Mouse (Mus musculus) midbrain, postnatal 0 days (tissue): ENCODE data around the gene Tor1b. TPM values are rescaled to one million over a fixed set of nuclear protein-coding genes. Genes with fewer than 3 reads are reported as not detected.
A peak's percentile ranks its signal among the peaks of the same experiment; 100 is the strongest.

ENCODE experiments used
- ATAC-seq: fragments of 200-750 bp; cut with Nextera tagmentation; 2 replicates; pipeline ENCODE4 v1.8.0; 2017; ENCODE audit warnings: moderate number of reproducible peaks, mild to moderate bottlenecking, moderate TSS enrichment, moderate library complexity; ENCODE audit not compliant: low FRiP score
- DNase-seq: peaks from one replicate; pipeline ENCODE4 v3.0.0-alpha.2; 2015; ENCODE audit warnings: low spot score
- H3K27ac ChIP-seq: fragments of 300-500 bp; sonication (generic); 2 replicates; pipeline ENCODE4 v1.5.1; 2014; ENCODE audit warnings: low read depth, mild to moderate bottlenecking, low read length, mixed read lengths
- H3K27me3 ChIP-seq: fragments of 300-500 bp; sonication (generic); 2 replicates; pipeline ENCODE4 v1.6.1; 2014; ENCODE audit warnings: low read length, control low read depth, mixed read lengths; ENCODE audit not compliant: insufficient read depth
- H3K36me3 ChIP-seq: fragments of 300-500 bp; sonication (generic); 2 replicates; pipeline ENCODE4 v1.6.1; 2014; ENCODE audit warnings: low read length, control low read depth, mixed read lengths; ENCODE audit not compliant: insufficient read depth
- H3K4me1 ChIP-seq: fragments of 300-500 bp; sonication (generic); 2 replicates; pipeline ENCODE4 v1.6.1; 2014; ENCODE audit warnings: mild to moderate bottlenecking, control low read depth, antibody characterized with exemption, low read length, mixed read lengths; ENCODE audit not compliant: insufficient read depth
- H3K4me2 ChIP-seq: fragments of 300-500 bp; sonication (generic); 2 replicates; pipeline ENCODE4 v1.6.1; 2014; ENCODE audit warnings: low read depth, mild to moderate bottlenecking, low read length, mixed read lengths; ENCODE audit not compliant: poor library complexity, severe bottlenecking
- H3K4me3 ChIP-seq: fragments of 300-500 bp; sonication (generic); 2 replicates; pipeline ENCODE4 v1.5.1; 2014; ENCODE audit warnings: low read depth, mild to moderate bottlenecking, low read length, moderate library complexity
- H3K9ac ChIP-seq: fragments of 300-500 bp; sonication (generic); replicated peaks from 2 replicates; pipeline ENCODE4 v1.6.1; 2014; ENCODE audit warnings: mild to moderate bottlenecking, low read length, moderate library complexity, mixed read lengths; ENCODE audit not compliant: poor library complexity, severe bottlenecking
- H3K9me3 ChIP-seq: fragments of 300-500 bp; sonication (generic); 2 replicates; pipeline ENCODE4 v1.6.1; 2016; ENCODE audit warnings: low read length, control low read depth
- CTCF ChIP-seq: IDR thresholded peaks from 2 replicates; pipeline ENCODE4 v1.5.1; 2016; ENCODE audit warnings: antibody characterized with exemption, mild to moderate bottlenecking
- WGBS: fragments of 180-500 bp; shearing (Covaris S2); extraction: QIAGEN DNeasy Blood & Tissue Kit; methylation state at CpG from one replicate; pipeline ENCODE4 v1.1.7; 2014; 5-methylcytosine and 5-hydroxymethylcytosine counted together
- polyA plus RNA-seq: library from polyadenylated mRNA; unstranded; fragments of >200 nt; fragmentation: Nextera tagmentation; extraction: Ambion mirVana; gene quantifications from 2 replicates; pipeline ENCODE4 v1.2.1, GENCODE M21; 2015
- total RNA-seq: library from RNA; depleted of rRNA; stranded (reverse); fragments of >200 nt; gene quantifications from 2 replicates; pipeline ENCODE4 v1.2.3, GENCODE M21; 2014

Tor1b gene
- total and polyA plus RNA-seq, 2 experiments from 2014 or later: 16.4 to 27.1 TPM

DNA sequence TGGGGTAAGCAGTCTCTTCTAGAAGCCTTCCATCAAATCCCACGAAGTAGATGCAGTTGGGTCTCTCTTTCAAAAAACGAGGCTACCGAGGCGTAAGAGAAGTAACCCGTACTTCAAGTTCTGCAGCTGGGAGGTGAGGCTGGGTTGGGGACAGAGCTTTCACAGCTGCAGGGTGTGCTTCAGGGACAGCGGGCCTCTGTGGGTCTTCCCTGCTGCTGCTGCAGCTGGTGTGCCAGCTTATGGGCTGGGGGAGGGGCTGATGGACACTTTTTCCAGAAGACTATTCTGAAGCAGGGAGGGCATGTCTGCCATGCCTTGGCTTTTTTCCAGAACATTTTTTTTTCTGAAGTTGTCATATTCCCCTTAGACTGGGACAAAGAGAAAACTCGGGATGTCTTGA, 30.3 kb downstream of the Tor1b start:
- peaks cover 3% of the 10 kb centered on the region; the same call in 1 of the 2 replicates for H3K4me1 ChIP-seq
- H3K27me3 ChIP-seq: no peaks in the 10 kb centered on the region
- DNase-seq (peak; percentile 6), ATAC-seq (no peak)
- no peak for TF ChIP-seq CTCF
- H3K36me3 ChIP-seq: peaks cover 13% of the 10 kb centered on the region
- H3K9ac ChIP-seq: peak overlapping the region; percentile 58; the same call in 1 of the 2 replicates
- 48% methylated on average over 7 of the region's 7 CpGs for WGBS
- H3K4me3 ChIP-seq: peak overlapping the region; percentile 75
- H3K27ac ChIP-seq: no peak overlapping the region
- H3K9me3 ChIP-seq: no peaks in the 10 kb centered on the region
- peak overlapping the region; percentile 81 for H3K4me2 ChIP-seq

DNA sequence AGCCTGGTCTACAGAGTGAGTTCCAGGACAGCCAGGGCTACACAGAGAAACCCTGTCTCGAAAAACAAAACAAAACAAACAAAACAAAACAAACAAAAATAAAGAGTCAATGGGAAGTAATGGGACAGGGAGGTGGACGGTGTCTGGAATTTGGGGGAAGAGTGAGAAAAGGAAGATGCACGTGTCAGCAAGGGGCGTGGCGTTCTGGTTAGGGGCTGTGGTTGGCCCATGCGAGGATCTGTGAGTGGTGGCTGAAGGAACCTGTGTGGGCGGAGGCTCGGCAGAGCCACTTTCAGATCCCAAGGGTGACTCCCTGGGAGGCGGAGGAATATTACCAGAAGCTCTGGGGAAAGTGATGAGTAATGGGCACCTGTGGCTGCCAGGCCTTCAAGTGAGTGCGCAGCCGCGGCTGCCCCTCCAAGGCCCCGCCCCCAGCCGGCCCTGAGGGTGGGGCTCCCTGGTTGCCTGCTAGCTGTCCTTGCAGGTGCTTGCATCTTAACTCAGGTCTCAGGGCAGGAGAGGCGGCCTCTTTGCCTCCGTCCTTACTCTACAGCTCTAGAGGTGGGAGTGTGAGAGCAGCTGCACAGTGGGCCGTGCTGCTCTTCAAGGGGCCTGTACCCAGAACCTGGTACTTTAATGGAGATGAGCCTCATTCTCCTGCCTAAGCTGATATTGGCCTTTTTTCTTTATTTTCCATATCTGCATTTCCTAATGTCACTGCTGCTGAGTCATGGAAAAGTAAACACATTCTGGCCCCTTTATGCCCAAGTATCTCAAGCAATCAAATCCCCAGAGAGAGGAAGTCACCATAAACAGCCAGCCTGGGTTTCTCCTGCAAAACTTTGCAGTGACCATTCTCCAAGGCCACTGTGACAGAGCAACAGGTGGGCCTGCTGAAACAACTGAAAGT, 32.6 kb downstream of the Tor1b start:
- peaks cover 3% of the 10 kb centered on the region; the same call in 1 of the 2 replicates for H3K4me1 ChIP-seq
- no peak for ATAC-seq
- no peak overlapping the region for H3K4me2 ChIP-seq
- H3K27ac ChIP-seq: no peak overlapping the region
- no peaks in the 10 kb centered on the region for H3K9me3 ChIP-seq
- no peak overlapping the region for H3K4me3 ChIP-seq
- 31% methylated on average over 17 of the region's 17 CpGs for whole genome bisulfite sequencing
- H3K9ac ChIP-seq: no peak overlapping the region
- no peaks in the 10 kb centered on the region for H3K36me3 ChIP-seq
- TF ChIP-seq CTCF: no peak
- H3K27me3 ChIP-seq: no peaks in the 10 kb centered on the region
- no peak for DNase-seq

DNA sequence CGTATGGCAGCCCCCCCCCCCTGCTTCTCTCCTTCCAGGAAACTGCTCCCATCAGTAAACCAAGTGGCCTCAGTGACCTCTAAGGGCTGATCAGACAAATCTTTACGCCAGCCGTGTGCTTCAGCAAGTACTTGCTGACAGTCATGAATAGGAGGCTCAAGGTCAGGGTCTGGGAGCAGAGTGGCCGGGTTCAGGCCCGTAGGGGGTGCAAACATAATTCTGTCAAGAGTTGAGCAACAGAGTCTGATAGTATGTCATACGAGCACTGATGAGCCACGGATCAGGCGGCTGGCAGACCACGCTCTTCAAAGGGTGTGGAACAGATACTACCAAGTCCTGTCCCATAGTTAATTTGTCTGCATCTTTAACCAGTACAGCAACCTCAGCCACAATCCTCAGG, 37.5 kb downstream of the Tor1b start:
- WGBS: 95% methylated on average over 9 of the region's 9 CpGs
- no peak overlapping the region for H3K4me2 ChIP-seq
- no peak overlapping the region for H3K9ac ChIP-seq
- no peaks in the 10 kb centered on the region for H3K27me3 ChIP-seq
- DNase-seq: no peak
- no peaks in the 10 kb centered on the region for H3K36me3 ChIP-seq
- H3K27ac ChIP-seq: no peak overlapping the region
- no peak overlapping the region for H3K4me3 ChIP-seq
- H3K4me1 ChIP-seq: no peaks in the 10 kb centered on the region
- ATAC-seq: no peak
- no peak for TF ChIP-seq CTCF
- no peaks in the 10 kb centered on the region for H3K9me3 ChIP-seq

DNA sequence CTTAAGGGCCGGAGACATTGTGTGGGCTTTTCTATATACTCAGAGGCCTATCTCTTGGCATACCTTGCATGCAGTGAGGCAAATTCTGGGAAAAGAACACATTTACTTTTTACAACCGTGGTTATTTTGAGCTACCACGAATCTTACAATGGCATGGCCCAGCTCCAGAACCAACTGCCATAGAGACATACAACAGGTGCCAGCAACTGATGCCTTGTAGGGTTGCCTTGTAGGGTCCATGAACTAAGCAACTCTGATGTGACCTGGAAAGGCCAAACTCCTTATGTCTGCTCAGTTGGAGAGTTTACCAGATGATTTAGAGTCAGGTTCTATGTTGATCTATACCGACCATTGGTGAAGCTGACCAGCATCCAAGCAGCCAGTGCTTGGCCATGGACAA, 42.1 kb downstream of the Tor1b start:
- DNase-seq (no peak), ATAC-seq (no peak)
- 96% methylated on average over 4 of the region's 4 CpGs for WGBS
- no peaks in the 10 kb centered on the region for H3K4me1 ChIP-seq
- H3K9ac ChIP-seq: no peak overlapping the region
- H3K4me3 ChIP-seq: no peak overlapping the region
- no peaks in the 10 kb centered on the region for H3K27me3 ChIP-seq
- H3K36me3 ChIP-seq: peaks cover 5% of the 10 kb centered on the region; the same call in 1 of the 2 replicates
- no peak for TF ChIP-seq CTCF
- no peak overlapping the region for H3K27ac ChIP-seq
- no peaks in the 10 kb centered on the region for H3K9me3 ChIP-seq
- no peak overlapping the region for H3K4me2 ChIP-seq

DNA sequence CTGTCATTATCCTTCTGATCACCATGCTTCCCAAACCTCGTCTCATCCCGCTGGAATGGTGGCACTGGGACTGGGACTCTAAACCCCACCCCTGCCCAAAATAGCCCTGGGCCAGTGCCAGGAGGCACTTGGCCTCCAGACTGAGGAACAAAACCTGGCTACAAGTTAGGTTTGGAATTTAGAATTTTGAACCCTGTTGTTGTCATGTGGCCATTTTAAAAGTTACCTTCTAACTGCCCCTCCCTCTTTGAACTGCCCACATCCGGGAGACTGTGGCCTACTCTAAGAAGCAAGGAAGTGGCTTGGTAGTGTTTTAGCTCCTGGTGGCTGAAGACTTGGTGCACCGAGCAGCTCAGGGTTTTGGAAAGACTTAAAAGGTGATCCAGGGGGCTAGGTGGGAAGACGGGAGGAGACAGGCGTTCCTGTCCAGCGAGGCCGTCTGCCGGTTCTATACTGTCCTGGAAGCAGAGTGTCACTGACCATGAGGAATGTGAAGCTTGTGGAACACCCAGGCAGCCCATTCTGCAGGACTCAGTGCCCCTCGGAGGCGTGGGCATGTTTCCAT, 42.8 kb downstream of the Tor1b start:
- no peak for TF ChIP-seq CTCF
- 73% methylated on average over 11 of the region's 11 CpGs for WGBS

More for the DNA sequence above, 42.8 kb downstream of the Tor1b start:
- H3K4me2 ChIP-seq: no peak overlapping the region
- no peak overlapping the region for H3K4me3 ChIP-seq
- H3K27ac ChIP-seq: no peak overlapping the region
- peaks cover 10% of the 10 kb centered on the region; the same call in 1 of the 2 replicates for H3K36me3 ChIP-seq
- no peaks in the 10 kb centered on the region for H3K9me3 ChIP-seq
- no peaks in the 10 kb centered on the region for H3K4me1 ChIP-seq
- no peak overlapping the region for H3K9ac ChIP-seq
- ATAC-seq (no peak), DNase-seq (no peak)
- H3K27me3 ChIP-seq: no peaks in the 10 kb centered on the region
